Comparison of ENCODE assay signal across 8 mouse cellular contexts in the genomic region with DNA sequence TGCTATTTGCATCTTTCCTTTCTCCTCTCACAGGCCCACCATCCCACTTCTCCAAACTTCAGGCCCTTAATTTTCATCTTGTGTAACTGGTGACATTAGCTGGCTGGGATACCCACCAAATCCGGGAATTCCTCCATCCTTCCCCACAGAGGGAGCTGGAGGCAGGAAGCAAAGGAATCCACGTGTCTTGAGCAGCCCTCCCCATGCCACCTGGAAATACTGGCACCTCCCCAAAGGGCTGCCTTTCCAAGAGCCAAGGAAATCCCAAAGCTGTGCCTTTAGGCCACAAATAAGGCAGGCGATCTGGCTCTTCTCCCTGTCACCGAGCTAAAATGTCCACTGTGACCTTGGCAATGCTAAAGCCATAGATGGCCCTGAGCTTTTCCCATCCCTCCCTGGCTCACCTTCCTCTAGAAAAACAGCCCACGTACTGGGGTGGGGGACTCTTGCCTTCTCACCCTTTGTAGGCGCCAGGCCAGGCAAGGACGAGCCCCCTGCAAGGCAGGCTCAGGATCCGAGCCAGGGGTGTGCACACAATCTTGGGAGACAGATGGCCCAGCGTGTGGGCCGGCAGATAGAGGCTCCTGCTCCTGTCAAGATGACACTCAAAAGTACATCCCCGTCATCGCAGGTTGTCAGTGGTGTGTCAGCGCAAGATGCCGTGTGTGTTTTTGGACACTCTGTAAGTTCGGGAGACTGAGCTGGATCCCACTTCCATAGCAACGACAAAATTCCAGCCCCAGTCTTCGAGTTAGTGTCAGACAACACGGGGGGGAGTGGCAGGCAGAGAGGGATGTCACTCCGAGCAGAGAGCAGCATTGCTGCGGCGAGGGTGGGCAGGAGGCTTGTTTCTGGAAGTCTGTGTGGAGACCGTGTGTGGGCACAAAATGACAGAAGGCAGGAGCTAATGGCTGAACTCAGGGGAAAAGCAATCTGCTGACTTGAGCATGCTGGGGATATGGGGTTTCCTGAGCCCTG.
DNase-seq lines count a peak whose midpoint lies in the region; ATAC-seq and TF ChIP-seq lines count a peak whose summit lies in the region.

No protein-coding gene starts in this region.

- no peak for TF ChIP-seq POLR2A in lung, adult 2 months (IDR thresholded peaks at IDR 0.05; ENCODE audit: borderline replicate concordance, extremely low read depth, low read depth, low read length)

- TF ChIP-seq CTCF in midbrain, postnatal 0 days (IDR thresholded peaks at IDR 0.05) = no peak
- TF ChIP-seq CTCF in forebrain, postnatal 0 days (IDR thresholded peaks at IDR 0.05; ENCODE audit: low read depth) = peak; percentile 20; the same call in 1 of the 2 replicates
- TF ChIP-seq CTCF in lung, adult 2 months (IDR thresholded peaks at IDR 0.05; ENCODE audit: insufficient read depth, low read length) = no peak

- H3K4me1 ChIP-seq in midbrain, postnatal 0 days (ENCODE audit: insufficient read depth, low read length) = no peaks in the 10 kb centered on the region
- H3K4me1 ChIP-seq in midbrain, embryonic 10.5 days = no peaks in the 10 kb centered on the region
- no peaks in the 10 kb centered on the region for H3K4me1 ChIP-seq in forebrain, postnatal 0 days (ENCODE audit: insufficient read depth)
- no peaks in the 10 kb centered on the region for H3K4me1 ChIP-seq in lung, adult 2 months (ENCODE audit: control insufficient read depth, insufficient read depth, low read length)
- no peaks in the 10 kb centered on the region for H3K4me1 ChIP-seq in midbrain, embryonic 11.5 days (ENCODE audit: control insufficient read depth, insufficient read depth, low read length)

- H3K4me2 ChIP-seq in midbrain, postnatal 0 days (ENCODE audit: low read depth, low read length, poor library complexity, severe bottlenecking) = no peak overlapping the region
- 0 out of 2 replicates have a peak overlapping the region, but pooled peaks have one; percentile 7 for H3K4me2 ChIP-seq in forebrain, postnatal 0 days (ENCODE audit: low read depth)
- H3K4me2 ChIP-seq in midbrain, embryonic 11.5 days = no peak overlapping the region

- 65% methylated on average over 22 of the region's 22 CpGs for WGBS in midbrain, postnatal 0 days
- 82% methylated on average over 22 of the region's 22 CpGs for WGBS in midbrain, embryonic 10.5 days
- WGBS in forebrain, postnatal 0 days = 47% methylated on average over 22 of the region's 22 CpGs
- WGBS in lung, adult 2 months = 46% methylated on average over 22 of the region's 22 CpGs
- 76% methylated on average over 22 of the region's 22 CpGs for WGBS in midbrain, embryonic 11.5 days

- peak; percentile 65 for DNase-seq in midbrain, postnatal 0 days (ENCODE audit: low spot score)
- no peak for DNase-seq in midbrain, embryonic 10.5 days (ENCODE audit: low spot score)
- peak; percentile 82 for DNase-seq in forebrain, postnatal 0 days
- peak; percentile 62 to 66 for DNase-seq in layer of hippocampus, postnatal 36 days
- peak; percentile 56 for DNase-seq in telencephalon, adult 2 months (ENCODE audit: low read depth, low spot score)
- no peak for DNase-seq in thymus, postnatal 25 days
- DNase-seq in lung, adult 2 months = no peak
- no peak for DNase-seq in midbrain, embryonic 11.5 days (ENCODE audit: low spot score, missing footprints)

- ATAC-seq in midbrain, postnatal 0 days (ENCODE audit: low FRiP score) = no peak
- ATAC-seq in forebrain, postnatal 0 days = peak; percentile 92
- no peak for ATAC-seq in midbrain, embryonic 11.5 days (ENCODE audit: low FRiP score)

- H3K4me3 ChIP-seq in midbrain, postnatal 0 days (ENCODE audit: low read depth, low read length) = no peak overlapping the region
- H3K4me3 ChIP-seq in midbrain, embryonic 10.5 days = no peak overlapping the region
- H3K4me3 ChIP-seq in forebrain, postnatal 0 days (ENCODE audit: low read depth, low read length) = no peak overlapping the region
- H3K4me3 ChIP-seq in lung, adult 2 months (replicated peaks; ENCODE audit: extremely low read depth, low read depth, low read length) = no peak overlapping the region
- H3K4me3 ChIP-seq in midbrain, embryonic 11.5 days (ENCODE audit: low read depth, low read length) = no peak overlapping the region

- H3K36me3 ChIP-seq in midbrain, postnatal 0 days (ENCODE audit: insufficient read depth, low read length) = no peaks in the 10 kb centered on the region
- no peaks in the 10 kb centered on the region for H3K36me3 ChIP-seq in midbrain, embryonic 10.5 days
- no peaks in the 10 kb centered on the region for H3K36me3 ChIP-seq in forebrain, postnatal 0 days (ENCODE audit: insufficient read depth)
- H3K36me3 ChIP-seq in midbrain, embryonic 11.5 days (ENCODE audit: control insufficient read depth, insufficient read depth, low read length) = no peaks in the 10 kb centered on the region

- no peak overlapping the region for H3K9ac ChIP-seq in midbrain, postnatal 0 days (replicated peaks; ENCODE audit: low read length, poor library complexity, severe bottlenecking)
- H3K9ac ChIP-seq in forebrain, postnatal 0 days = no peak overlapping the region
- no peak overlapping the region for H3K9ac ChIP-seq in midbrain, embryonic 11.5 days (ENCODE audit: low read length)

- H3K9me3 ChIP-seq in midbrain, postnatal 0 days (ENCODE audit: low read length) = no peaks in the 10 kb centered on the region
- no peaks in the 10 kb centered on the region for H3K9me3 ChIP-seq in midbrain, embryonic 10.5 days (replicated peaks)
- no peaks in the 10 kb centered on the region for H3K9me3 ChIP-seq in forebrain, postnatal 0 days (ENCODE audit: low read length)
- H3K9me3 ChIP-seq in midbrain, embryonic 11.5 days (ENCODE audit: control insufficient read depth, low read length) = no peaks in the 10 kb centered on the region

- H3K27ac ChIP-seq in midbrain, postnatal 0 days (ENCODE audit: low read depth, low read length) = no peak overlapping the region
- no peak overlapping the region for H3K27ac ChIP-seq in midbrain, embryonic 10.5 days (replicated peaks)
- H3K27ac ChIP-seq in forebrain, postnatal 0 days (ENCODE audit: low read depth, low read length) = 0 out of 2 replicates have a peak overlapping the region, but pooled peaks have one; percentile 40
- no peak overlapping the region for H3K27ac ChIP-seq in midbrain, embryonic 11.5 days (ENCODE audit: low read depth, low read length)

- no peaks in the 10 kb centered on the region for H3K27me3 ChIP-seq in midbrain, postnatal 0 days (ENCODE audit: insufficient read depth, low read length)
- no peaks in the 10 kb centered on the region for H3K27me3 ChIP-seq in midbrain, embryonic 10.5 days (ENCODE audit: low read depth, poor library complexity, severe bottlenecking)
- H3K27me3 ChIP-seq in forebrain, postnatal 0 days (ENCODE audit: insufficient read depth, low read length) = no peaks in the 10 kb centered on the region
- H3K27me3 ChIP-seq in midbrain, embryonic 11.5 days (ENCODE audit: control insufficient read depth, insufficient read depth, low read length) = no peaks in the 10 kb centered on the region

Comparison
In these comparisons a context has a peak if more than half of its experiments do, and no peak if none do; other contexts are left out.
1. DNase-seq: peak in midbrain, postnatal 0 days (single experiment), forebrain, postnatal 0 days (single experiment), layer of hippocampus, postnatal 36 days (2 of 2) and telencephalon, adult 2 months (single experiment); none in midbrain, embryonic 10.5 days (single experiment), thymus, postnatal 25 days (single experiment), lung, adult 2 months (single experiment) and midbrain, embryonic 11.5 days (single experiment).